Mouse (Mus musculus) yolk sac, embryonic 10.5 days (tissue): ENCODE measurements around the gene Snapc4.
A peak's percentile ranks its signal among the peaks of the same experiment; 100 is the strongest.
"Not testable (repeated sequence)": the region's sequence is repeated elsewhere in the genome, so short reads cannot be mapped to it uniquely, and the experiment has no call there.

Experiments used
- DNase-seq: peaks from one replicate; pipeline ENCODE4 v3.0.0-alpha.2; 2017; ENCODE audit warnings: low spot score

Gene Snapc4

DNA sequence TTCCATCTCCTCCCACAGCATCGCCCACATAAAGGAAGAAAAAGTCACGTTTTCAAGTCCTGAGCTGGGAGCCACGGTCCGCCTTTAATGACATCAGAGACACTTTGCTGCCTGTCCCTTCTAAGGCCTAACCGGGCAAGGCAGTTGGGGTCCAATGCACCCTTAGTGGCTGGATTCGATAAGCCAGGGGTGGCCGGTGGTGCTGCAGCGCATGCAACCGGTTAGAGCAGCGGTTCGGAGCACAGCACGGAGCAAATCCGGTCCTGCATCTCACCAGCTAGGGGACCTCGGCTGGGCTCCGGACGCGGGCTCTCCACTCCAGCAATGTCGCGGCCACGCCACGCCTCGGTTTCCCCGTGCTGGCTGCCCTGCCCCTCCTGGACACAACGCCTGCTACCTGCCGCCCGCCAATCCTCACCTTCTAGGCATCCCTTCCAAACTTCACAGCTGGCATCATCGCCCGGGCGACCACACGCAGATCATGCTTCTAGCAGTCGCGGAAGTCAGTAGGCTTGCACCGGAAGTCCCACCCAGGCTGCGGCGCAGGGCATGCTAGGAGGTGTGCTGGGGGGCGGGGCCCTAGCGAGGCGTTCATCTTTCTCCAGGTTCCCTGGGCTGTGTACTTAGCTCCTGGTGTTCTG is at the start of gene Snapc4:
TSS of gene Snapc4 (minus strand) at position 523 of the 641 bp plus-strand sequence.
- DNase-seq: peak; percentile 85

DNA sequence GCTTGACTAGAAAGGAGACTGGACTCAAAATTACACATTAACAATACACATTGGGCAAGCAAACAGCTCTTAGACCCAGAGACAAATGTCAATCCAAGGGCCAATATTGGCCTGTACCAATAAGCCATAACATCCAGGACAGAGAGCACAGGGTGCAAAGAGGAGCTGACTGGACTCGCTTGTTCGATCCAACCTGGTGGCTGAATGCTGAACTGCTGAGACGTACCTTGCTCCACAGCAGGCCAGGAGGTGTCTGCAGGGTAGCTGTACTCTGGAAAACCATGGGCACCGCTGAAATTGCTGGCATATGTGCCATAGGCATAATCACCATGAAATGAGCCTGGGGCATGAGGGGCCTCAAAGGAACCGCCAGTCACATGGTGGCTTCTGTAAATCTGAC is 49.4 kb upstream of the Snapc4 start:
- no peak for DNase-seq

DNA sequence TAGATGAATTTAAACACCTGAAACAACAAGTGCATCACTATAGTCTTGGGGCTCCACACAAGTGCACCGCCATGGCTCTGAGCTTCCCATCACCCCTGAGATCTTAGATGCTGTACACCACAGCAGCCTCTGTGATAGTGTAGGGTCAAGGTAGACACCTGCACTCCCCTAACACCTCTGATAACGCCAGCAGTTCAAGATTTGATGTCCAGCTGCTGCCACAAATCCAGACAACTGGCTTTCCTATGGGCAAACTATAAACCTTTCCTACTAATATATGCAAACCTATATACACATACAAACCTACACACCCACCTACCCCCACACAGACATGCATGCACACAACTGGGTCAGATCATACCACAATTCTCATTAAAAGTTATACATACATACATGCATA is 44.1 kb upstream of the Snapc4 start:
- no peak for DNase-seq

DNA sequence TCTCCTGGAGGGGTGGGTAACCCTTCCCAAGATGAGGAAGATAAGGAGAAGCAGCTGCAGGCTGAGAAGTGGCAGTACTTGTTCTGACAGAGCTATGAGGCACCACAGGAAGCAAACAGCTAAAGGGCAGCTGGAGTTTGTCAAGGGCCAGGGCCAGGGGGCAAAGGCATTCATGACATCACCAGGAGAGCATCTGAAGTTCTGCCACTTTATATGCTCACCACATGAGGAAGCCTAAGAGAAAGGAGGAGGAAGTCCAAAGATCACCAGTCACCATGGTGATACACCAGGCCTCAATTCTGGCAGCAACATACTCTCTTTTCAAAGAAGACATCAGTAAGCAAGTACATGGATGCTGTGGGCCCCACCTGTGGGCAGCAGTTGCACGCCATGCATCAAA is 42.6 kb upstream of the Snapc4 start:
- peak; percentile 17 for DNase-seq

DNA sequence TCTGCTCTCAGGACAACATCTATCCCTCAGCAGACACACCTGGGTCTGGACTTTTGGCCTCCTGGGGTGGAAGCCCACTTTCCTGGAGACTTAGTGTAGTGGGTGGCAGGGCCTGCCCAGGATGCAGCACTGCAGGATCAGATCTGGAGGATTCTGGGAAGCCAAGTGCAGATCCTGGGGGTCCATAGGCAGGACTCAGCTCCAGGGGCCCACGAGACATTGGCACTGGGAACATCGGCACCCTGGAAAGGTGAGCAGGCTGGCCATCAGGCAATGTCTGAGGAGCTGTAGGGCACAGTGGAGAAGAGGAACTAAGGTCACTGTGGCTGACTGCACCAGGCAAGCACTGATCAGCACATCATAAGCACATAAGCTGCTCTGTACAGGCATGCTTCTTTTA is 41.5 kb upstream of the Snapc4 start:
- DNase-seq: no peak

DNA sequence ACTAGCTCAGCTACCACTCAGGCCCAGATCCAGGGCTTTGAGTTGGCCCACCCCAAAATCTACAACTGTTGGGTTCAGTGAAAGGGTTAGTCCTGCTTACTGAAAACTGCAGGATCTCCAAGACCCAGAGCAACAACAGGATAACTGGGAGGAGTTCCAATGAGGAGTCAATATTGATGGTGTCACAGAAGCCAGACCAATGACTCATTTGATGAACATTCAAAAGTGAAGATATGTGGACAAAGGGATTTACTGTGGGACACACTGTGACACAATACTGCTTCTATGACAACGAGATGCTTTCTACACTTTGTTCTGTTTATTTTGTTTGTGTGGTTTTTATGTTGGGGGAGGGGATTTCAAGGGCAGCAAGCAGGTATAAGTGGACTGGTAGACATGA is 37.7 kb upstream of the Snapc4 start:
- DNase-seq: no peak

DNA sequence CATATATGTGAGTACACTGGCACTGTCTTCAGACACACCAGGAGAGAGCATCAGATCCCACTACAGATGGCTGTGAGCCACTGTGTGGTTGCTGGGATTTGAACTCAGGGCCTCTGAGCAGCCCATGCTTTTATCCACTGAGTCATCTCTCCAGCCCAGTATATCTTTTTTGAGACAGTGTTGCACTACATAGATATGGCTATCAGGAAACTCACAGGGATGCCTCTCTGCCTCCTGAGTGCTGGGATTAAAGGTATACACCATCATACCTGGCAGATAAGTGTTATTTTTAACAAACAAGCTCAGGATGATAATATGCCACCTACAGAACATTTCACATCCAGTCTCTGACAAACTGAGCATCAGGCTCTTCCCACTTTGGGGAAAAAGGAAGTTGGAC is 36.6 kb upstream of the Snapc4 start:
- no peak for DNase-seq

DNA sequence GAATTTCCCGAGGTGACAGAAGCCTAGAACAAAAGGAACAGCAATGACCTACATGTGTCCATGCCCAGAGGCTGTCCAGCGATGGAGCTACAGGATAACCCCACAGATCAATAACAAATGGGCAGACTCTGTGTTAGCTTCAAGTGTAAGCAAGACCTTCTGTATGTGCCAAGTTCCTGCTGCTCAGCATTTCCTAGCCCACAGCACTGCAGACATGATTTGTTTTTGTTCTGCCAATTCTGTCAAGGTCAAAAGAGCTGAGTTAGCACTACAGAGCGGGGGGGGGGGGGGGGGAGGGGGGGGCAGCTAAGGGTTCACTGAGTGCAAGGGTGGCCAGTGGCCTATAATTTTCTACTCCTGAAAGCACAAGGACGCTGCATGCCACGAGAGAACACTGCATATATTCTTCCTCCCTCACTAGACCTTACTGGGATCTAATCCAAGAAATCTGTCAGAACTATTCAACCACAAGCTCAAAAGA is 30.5 kb upstream of the Snapc4 start:
- no peak for DNase-seq

DNA sequence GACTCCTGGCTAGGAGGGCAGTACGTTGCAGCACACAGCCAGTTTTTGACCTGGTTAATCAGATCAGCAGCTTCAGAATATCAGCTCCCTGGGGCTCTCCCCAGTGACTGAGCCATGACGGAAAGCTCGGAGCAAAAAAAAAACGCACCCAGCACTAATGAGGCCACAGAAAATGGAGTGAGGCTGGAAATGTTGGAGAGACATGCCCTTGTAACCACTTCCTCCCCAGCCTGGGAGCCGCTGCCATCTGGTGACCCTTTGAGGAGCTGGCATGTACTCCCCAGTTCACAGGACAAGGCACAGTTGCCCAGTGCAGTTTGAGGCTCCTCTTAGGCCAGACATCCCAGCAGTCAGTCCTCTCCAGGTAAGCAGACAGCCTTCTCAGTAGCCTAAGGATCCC is 29.6 kb upstream of the Snapc4 start:
- no peak for DNase-seq

DNA sequence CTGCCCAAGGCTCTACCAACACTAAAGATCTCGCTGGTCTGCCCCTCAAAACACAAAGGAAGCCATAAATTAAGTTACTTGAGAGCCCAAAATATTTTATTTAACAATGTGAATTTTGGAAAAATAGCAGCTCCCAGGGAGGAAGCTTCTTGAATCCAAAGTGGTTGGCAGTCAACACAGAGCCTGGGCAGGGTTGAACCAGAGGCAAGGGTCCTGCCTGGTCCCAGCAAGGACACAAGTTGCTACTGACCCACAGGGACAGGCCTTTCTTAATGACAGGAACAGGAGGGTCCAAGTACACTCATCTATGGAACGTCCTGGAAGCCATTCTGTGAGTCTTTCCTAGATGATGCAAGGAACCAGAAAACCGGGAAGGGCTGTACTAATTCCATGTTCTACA is 28.9 kb upstream of the Snapc4 start:
- no peak for DNase-seq

DNA sequence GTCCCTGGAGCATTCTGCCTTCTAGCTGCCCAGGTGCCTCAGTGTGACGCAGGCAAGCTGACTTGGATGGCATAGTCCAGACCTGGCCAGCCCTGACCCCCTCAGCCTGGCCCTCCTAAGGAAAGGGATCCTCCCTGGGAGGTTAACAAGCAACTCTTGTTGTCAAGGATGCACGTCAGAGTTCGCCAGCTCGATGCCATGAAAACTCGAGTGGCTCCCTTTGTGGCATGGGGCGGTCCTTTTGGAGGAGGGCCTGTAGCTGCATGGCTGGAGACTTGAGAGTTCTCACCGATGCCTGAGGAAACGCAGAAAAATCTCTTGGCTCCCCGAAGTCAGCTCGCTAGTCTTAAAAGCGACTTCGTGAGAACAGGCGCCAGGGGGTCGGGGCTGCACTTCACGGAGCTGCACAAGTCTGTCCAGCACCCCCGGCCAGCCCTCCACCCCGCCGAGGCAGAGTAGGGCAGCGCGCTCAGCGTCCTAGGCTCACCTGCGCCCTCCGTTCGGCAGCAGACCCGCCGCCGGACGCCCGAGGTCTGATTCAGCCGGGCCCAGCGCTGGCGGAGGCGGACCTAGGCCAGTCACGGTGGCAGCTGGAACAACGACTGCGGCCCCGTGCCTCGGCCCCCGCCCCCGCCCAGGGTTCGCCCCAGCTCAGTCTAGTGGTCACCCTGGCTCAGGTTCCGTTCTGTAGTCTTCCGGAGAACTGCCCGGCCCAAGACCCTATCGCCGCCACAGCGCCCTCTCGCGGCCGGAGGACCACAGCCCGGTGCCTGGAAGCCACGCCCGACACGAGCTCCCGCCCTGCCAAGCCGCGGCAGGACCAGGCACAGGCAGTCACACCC is 28.3 kb upstream of the Snapc4 start, which contains the start of gene Inpp5e:
TSS of gene Inpp5e (minus strand) at position 689 of the 842 bp plus-strand sequence.
- DNase-seq: peak; percentile 97

DNA sequence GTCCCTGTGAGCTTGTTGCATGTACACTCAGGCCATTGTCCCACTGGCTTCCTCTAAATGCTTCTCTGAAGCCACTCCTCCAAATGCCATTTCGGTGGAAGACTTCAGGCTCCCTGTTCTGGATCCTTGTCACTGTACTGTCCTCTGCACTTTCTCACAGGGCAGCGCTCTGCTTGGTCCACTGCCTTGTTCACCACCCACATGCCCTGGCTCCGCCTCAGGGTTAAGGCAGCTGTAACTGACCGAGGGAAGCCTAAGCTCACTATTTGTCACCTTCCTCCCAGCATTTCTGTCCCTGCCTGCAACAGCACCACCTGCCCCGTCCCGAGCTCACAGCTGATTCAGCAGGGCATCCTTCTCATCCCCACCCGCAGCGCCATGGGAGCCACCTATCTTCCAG is 22.9 kb upstream of the Snapc4 start:
- DNase-seq: no peak

DNA sequence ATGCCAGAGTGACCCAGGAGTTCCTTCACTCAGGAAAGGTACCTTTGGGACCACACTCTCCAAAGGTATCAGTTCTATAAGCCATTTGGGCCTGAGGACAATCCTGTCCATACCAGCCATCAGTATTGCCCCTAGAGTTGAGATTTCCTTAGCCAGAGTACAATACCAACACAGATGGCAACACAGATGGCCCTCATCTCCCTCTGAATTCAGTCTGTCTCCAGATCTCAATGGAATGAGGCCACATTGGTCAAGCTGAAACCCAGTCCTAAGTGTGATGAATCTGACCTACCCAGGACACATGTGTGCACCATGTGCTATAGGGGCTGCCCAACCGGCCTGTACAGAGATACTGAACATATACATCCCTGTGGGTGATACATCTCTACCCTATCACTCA is 21.8 kb upstream of the Snapc4 start:
- no peak for DNase-seq

DNA sequence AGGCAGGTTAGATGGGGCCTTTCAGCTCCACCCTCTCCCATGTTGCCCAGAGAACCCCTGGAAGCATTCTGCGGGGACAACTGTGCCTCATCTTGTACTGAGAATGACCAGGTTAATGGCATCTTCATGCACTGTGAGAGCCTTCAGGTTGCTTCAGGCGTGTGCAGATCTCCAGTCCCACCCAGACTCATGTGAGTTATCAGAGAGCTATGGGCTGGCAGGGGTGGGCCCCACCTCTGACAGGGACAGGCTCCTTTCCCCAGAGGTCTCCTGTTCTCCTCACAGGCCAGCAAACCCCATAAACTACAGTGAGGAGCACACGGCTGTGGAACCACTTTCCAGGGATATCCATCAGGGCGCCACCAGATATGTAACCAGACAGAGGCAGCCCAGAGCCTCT is 20.6 kb upstream of the Snapc4 start:
- no peak for DNase-seq

DNA sequence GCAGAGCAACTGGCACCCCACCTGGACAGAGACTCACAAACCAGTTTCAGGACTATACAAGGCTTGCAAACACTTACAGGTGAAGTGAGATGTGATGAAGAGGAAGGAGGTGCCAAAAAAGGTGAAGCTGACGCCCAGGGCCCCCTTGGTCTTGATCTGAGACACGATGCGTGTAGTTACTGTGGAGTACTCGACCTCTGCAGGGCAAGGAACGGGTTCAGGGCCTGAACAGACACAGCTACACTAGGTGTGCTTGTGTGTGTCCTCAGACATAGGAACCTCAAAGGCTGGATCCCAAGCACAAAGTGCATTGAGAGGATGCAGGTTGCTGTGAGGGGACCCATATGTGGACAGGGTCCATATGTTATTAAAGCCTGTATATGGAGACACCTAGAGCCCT is 19.8 kb upstream of the Snapc4 start:
- DNase-seq: no peak

DNA sequence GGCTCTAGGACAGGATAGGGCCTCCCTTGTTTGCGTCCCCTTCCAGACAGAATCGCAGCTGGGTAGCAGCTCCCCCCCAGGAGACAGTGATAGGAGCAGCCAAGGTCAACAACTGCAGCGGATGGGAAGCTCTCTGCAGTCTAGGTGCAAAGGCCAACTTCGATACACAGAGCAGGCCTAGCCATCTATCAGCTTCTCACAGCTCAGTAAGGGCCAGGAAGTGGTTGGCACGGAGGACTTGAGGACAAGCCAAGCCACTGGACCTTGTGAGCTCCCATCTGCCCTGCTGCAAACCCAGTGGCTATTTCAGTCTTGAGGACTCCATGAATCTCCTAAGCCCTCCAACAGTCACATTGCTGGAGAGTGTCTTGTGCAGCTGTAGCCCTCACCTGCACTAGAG is 19.2 kb upstream of the Snapc4 start:
- DNase-seq: no peak

DNA sequence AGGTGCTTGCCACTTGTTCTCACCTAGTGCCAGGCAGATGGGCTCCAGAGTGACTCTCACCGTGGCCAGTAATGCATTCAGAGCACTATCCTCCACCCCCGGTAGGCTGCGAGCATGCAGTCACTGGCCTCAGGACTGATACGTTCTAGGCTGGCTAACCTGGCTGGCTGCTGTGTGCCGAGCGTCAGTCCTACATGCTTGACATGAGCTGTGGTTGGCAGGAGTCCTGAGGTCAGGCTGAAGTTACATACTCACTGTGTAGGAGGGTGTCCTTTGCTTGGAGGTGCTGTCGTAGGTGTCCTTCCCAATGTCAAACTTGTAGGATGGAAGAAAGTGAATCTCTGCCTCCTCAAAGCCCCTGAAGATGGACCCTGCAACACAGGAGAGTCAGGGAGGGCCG is 18.5 kb upstream of the Snapc4 start:
- DNase-seq: no peak

DNA sequence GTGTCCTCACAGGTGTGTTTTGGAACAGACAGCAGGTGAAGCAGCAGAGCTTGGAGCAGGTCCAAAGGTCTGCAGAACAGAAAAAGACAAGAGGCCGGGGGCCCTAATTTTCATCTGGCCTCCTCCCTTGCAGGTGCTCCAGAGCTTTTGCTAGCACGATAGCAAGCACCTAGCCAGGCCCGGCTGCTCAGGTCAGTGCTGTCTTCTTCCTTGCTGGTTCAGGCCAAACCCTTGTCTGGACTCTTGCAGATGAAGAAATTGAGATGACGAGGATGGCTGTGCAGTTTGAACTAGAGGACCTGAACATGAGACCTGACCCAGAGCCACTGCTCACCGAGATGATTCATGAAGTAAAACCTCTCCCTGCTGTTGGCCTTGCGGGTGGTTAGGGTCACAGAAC is 11.2 kb upstream of the Snapc4 start:
- no peak for DNase-seq

DNA sequence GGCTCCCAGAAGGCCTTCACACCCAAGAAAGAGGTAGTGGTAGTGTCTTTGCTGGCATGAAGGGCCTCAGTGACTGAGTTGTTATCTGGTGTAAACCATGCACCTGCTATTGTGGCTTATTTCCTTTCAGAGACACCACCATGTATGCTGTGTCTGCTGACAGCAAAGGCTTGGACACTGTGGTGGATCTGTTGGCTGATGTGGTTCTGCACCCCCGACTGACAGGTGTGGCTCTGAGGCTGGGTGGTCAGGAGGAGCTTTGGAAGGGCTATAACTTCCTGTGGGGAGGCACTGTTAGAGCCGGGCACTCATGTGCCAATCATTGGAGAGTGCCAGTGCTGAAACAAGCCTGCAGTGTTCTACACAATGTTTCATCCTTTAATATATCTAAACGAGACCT is 10.5 kb upstream of the Snapc4 start:
- no peak for DNase-seq

DNA sequence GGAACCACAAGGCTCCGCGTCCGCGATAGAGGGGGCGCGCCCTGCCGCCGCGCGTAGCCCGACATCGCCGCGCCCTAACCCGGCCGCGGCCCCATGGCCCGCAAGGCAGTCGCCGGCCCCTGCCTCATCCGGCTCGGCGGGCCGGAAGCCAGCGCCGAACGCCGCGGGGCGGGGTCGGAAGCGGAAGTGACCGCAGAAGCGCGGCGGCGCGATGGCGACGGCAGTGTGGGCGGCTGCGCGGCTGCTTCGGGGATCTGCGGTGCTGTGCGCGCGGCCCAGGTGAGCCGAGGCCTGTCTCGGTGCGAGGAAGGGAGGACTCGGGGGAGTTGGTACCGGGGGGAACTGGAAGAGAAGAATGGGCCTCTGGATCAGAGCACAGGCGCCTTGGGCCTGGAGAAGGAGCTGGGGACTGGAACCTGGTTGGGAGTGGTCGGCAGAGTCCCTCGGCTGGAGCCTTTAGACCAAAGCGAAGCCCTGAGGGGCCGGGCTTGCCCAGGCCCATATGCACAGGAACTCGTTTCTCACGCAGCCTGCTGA is 8.8 kb upstream of the Snapc4 start, which contains the start of the genes Entr1 and Pmpca:
TSS of gene Entr1 (minus strand) at position 163 of the 537 bp plus-strand sequence.
TSS of gene Pmpca (plus strand) at position 186 of the 537 bp plus-strand sequence.
- peak; percentile 83 for DNase-seq

DNA sequence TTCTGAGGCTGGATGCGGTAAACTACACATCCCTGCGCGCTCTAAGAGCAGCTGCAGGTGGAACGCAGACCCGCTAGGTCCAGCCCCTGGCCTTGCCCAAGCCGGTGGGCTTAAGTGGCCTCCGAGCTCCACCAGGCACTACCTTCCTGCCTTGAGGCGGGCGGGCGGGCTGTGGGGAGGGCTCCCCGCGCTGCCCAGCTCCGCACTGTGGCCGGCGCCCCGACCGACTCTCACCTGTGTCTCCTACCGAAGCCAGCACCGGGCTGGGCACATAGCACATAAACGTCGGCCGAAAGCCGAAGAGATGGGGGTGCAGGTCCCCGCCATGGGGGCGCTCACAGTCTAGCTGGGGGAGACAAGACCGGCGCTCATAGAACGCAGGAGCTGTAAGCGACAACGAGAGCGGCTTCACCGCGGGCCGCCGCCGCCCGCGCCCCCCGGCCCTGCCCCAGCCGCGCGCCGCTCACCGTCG is 8.3 kb upstream of the Snapc4 start:
- DNase-seq: no peak

DNA sequence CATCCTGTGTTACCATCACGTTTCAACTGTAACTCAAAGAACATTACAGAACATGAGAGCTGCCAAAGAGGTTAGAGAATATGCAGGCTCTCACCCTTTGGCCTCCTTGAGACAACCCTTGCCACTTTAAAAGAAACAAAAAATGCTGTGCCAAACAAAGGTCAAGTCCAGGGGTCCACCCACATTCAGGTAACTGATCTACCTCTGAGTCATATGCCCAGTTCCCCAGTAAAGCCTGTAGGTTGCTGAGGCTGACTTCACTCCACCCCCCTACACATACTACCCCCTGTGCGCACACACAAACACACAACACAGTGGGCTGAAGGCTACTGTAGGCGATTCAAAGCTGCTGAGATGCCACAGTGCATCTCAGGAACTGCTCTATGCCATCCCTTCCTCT is 7.3 kb upstream of the Snapc4 start:
- DNase-seq: no peak

DNA sequence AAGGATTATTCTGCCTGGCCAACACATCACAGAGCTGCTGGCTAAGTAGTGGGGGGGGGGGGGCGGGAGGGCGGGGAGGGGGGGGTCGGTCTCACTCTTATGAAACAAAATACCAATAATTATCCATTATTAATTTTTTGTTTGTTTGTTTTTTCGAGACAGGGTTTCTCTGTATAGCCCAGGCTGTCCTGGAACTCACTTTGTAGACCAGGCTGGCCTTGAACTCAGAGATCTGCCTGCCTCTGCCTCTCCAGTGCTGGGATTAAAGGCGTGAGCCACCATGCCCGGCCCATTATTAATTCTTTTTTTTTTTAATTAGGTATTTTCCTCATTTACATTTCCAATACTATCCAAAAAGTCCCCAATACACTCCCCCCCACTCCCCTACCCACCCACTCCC is 418 bp upstream of the Snapc4 start:
- not testable (repeated sequence) for DNase-seq
